Mouse (Mus musculus): Measurements from ENCODE around the gene Serinc1. TPM values are rescaled to one million over a fixed set of nuclear protein-coding genes. Genes with fewer than 3 reads are reported as not detected.

Gene Serinc1
- polyA plus RNA-seq, 1 experiment from 2014 or later: 172 TPM

Other genes starting within 250 kb of the Serinc1 start
- 27.4 and 27.5 TPM in 2 replicates for gene Hsf2, start 46.1 kb downstream of the Serinc1 start, polyA plus RNA-seq (2014; fragmentation: Nextera tagmentation; extraction: Ambion mirVana)
- 1.2 and 1.5 TPM in 2 replicates for gene Pkib, start 99.5 kb upstream of the Serinc1 start, polyA plus RNA-seq (2014; fragmentation: Nextera tagmentation; extraction: Ambion mirVana)

Data from embryonic facial prominence, embryonic 14.5 days (tissue).